Mouse (Mus musculus) forebrain, embryonic 11.5 days (tissue): ENCODE measurements around the gene Gpr35. TPM values are rescaled to one million over a fixed set of nuclear protein-coding genes. Genes with fewer than 3 reads are reported as not detected.
A peak's percentile ranks its signal among the peaks of the same experiment; 100 is the strongest.
"Not testable (repeated sequence)": the region's sequence is repeated elsewhere in the genome, so short reads cannot be mapped to it uniquely, and the experiment has no call there.

Experiments used
- ATAC-seq: fragments of 200-750 bp; cut with Nextera tagmentation; replicated peaks from 2 replicates; pipeline ENCODE4 v1.8.0; 2017; ENCODE audit warnings: moderate TSS enrichment; ENCODE audit not compliant: low FRiP score
- DNase-seq: peaks from one replicate; pipeline ENCODE4 v3.0.0-alpha.2; 2017; ENCODE audit warnings: low spot score
- H3K27ac ChIP-seq: fragments of 300-500 bp; sonication (generic); 2 replicates; pipeline ENCODE4 v1.5.1; 2014; ENCODE audit warnings: low read depth, low read length
- H3K27me3 ChIP-seq: fragments of 300-500 bp; sonication (generic); 2 replicates; pipeline ENCODE4 v1.6.1; 2014; ENCODE audit warnings: mild to moderate bottlenecking, low read length, mixed read lengths; ENCODE audit not compliant: control insufficient read depth, insufficient read depth
- H3K36me3 ChIP-seq: fragments of 300-500 bp; sonication (generic); 2 replicates; pipeline ENCODE4 v1.6.1; 2014; ENCODE audit warnings: mild to moderate bottlenecking, low read length, moderate library complexity, mixed read lengths; ENCODE audit not compliant: control insufficient read depth, insufficient read depth
- H3K4me1 ChIP-seq: fragments of 300-500 bp; sonication (generic); replicated peaks from 2 replicates; pipeline ENCODE4 v1.6.1; 2014; ENCODE audit warnings: low read length, mixed read lengths; ENCODE audit not compliant: control insufficient read depth, insufficient read depth
- H3K4me2 ChIP-seq: fragments of 300-500 bp; sonication (generic); 2 replicates; pipeline ENCODE4 v1.6.1; 2014; ENCODE audit warnings: low read depth, mild to moderate bottlenecking, low read length, moderate library complexity, mixed read lengths; ENCODE audit not compliant: severe bottlenecking
- H3K4me3 ChIP-seq: fragments of 300-500 bp; sonication (generic); 2 replicates; pipeline ENCODE4 v1.5.1; 2014; ENCODE audit warnings: low read depth, low read length
- H3K9ac ChIP-seq: fragments of 300-500 bp; sonication (generic); 2 replicates; pipeline ENCODE4 v1.6.1; 2014; ENCODE audit warnings: low read length
- H3K9me3 ChIP-seq: fragments of 300-500 bp; sonication (generic); 2 replicates; pipeline ENCODE4 v1.6.1; 2016; ENCODE audit warnings: low read length, mixed read lengths; ENCODE audit not compliant: control insufficient read depth
- WGBS: fragments of 180-500 bp; shearing (Covaris S2); extraction: QIAGEN DNeasy Blood & Tissue Kit; methylation state at CpG from one replicate; pipeline ENCODE4 v1.1.7; 2014; 5-methylcytosine and 5-hydroxymethylcytosine counted together
- polyA plus RNA-seq: library from polyadenylated mRNA; unstranded; fragments of >200 nt; fragmentation: Nextera tagmentation; extraction: Ambion mirVana; gene quantifications from 2 replicates; pipeline ENCODE4 v1.2.1, GENCODE M21; 2014

Gpr35 gene
- polyA plus RNA-seq, 1 experiment from 2014 or later: 0.16 TPM

DNA sequence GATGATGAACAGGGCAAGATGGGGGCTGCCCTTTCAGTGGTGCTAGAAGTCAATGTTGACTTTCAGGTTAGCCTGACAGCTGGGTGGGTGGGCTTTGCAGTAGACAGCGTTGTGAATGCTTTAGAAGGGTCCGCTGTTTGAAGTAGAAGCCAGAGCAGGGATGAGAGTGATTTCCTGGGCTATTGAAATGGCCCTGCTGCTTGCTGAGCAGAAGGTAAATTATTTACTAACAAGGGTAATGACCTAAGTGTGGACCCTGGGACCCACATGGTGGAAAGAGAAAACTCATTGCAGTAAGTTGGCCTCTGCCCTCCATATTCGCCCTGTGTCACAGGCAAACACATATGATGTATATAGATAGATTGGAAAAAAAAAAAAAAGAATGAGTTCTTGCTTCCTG lies 14.2 kb upstream of the Gpr35 start:
- no peak overlapping the region for H3K4me2 ChIP-seq
- no peak for ATAC-seq
- H3K9me3 ChIP-seq: no peaks in the 10 kb centered on the region
- no peak overlapping the region for H3K9ac ChIP-seq
- peaks cover 11% of the 10 kb centered on the region; the same call in 1 of the 2 replicates for H3K4me1 ChIP-seq
- no peak overlapping the region for H3K4me3 ChIP-seq
- WGBS: 83% methylated on average over 3 of the region's 3 CpGs
- H3K36me3 ChIP-seq: peaks cover 8% of the 10 kb centered on the region; the same call in 1 of the 2 replicates
- DNase-seq: no peak
- H3K27me3 ChIP-seq: no peaks in the 10 kb centered on the region
- no peak overlapping the region for H3K27ac ChIP-seq

DNA sequence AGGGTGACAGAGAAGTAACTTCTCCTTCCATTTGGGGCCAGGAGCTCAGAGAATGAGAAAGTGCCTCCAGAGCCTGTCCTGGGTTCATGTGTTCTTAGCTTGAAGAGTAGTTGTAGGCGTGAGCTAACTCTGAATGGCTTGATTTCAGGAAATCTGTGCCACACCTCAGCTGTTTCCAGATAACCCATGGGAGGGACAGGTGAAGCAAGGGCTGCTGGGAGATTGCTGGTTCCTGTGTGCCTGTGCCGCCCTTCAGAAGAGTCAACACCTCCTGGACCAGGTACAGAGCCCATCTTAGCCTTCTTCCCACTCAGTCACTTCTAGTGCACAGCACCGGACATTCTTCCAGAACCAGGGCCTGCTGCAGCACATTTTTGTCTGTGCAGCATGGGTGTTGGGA lies 12.9 kb upstream of the Gpr35 start:
- H3K9ac ChIP-seq: no peak overlapping the region
- H3K36me3 ChIP-seq: peaks cover 8% of the 10 kb centered on the region; the same call in 1 of the 2 replicates
- H3K4me3 ChIP-seq: no peak overlapping the region
- WGBS: 86% methylated on average over 3 of the region's 3 CpGs
- no peaks in the 10 kb centered on the region for H3K27me3 ChIP-seq
- no peaks in the 10 kb centered on the region for H3K9me3 ChIP-seq
- DNase-seq (no peak), ATAC-seq (no peak)
- no peak overlapping the region for H3K4me2 ChIP-seq
- peaks cover 11% of the 10 kb centered on the region; the same call in 1 of the 2 replicates for H3K4me1 ChIP-seq
- no peak overlapping the region for H3K27ac ChIP-seq

GRCm38 (mm10) chr1:92939746-92940145 lies 10.9 kb upstream of the Gpr35 start:
- H3K36me3 ChIP-seq: peaks cover 8% of the 10 kb centered on the region; the same call in 1 of the 2 replicates
- no peaks in the 10 kb centered on the region for H3K27me3 ChIP-seq
- DNase-seq (no peak), ATAC-seq (no peak)
- 92% methylated on average over 4 of the region's 4 CpGs for WGBS
- no peak overlapping the region for H3K4me3 ChIP-seq
- no peak overlapping the region for H3K9ac ChIP-seq
- no peaks in the 10 kb centered on the region for H3K9me3 ChIP-seq
- H3K27ac ChIP-seq: no peak overlapping the region
- H3K4me2 ChIP-seq: no peak overlapping the region
- H3K4me1 ChIP-seq: peaks cover 7% of the 10 kb centered on the region; the same call in 1 of the 2 replicates

- no peak overlapping the region for H3K9ac ChIP-seq
- no peak overlapping the region for H3K4me3 ChIP-seq
- no peak for ATAC-seq
- no peak for DNase-seq
- H3K36me3 ChIP-seq: peaks cover 8% of the 10 kb centered on the region; the same call in 1 of the 2 replicates
- no peaks in the 10 kb centered on the region for H3K9me3 ChIP-seq
- no peaks in the 10 kb centered on the region for H3K27me3 ChIP-seq
- no peaks in the 10 kb centered on the region for H3K4me1 ChIP-seq
- 94% methylated on average over 19 of the region's 19 CpGs for WGBS
- no peak overlapping the region for H3K4me2 ChIP-seq
- H3K27ac ChIP-seq: no peak overlapping the region
These were observed 7.3 kb upstream of the Gpr35 start for GRCm38 (mm10) chr1:92943219-92943989.

DNA sequence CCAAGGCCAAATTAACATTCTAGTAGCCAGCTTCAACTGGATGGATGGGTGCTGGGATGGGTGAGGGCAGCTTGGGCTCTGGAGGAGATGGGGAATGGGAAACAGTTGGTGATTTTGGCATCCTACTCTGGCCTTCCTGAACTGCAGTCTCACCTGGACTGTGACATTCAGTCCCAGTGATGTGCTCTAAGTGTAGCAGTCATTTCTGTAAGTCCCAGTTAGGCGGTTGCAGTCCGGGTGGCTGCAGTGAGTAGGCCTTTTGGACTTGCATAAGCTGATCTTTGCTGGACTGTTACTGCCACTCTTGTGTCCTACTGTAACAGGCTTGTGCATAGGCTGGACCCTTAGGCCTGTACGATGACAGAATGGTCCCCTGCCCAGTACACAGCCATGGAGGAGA lies 2.7 kb upstream of the Gpr35 start:
- no peaks in the 10 kb centered on the region for H3K9me3 ChIP-seq
- no peaks in the 10 kb centered on the region; the same call in 1 of the 2 replicates for H3K36me3 ChIP-seq
- DNase-seq: peak; percentile 32
- 95% methylated on average over 3 of the region's 3 CpGs for WGBS
- no peak for ATAC-seq
- H3K4me2 ChIP-seq: no peak overlapping the region
- H3K4me3 ChIP-seq: no peak overlapping the region
- H3K27me3 ChIP-seq: no peaks in the 10 kb centered on the region
- no peaks in the 10 kb centered on the region for H3K4me1 ChIP-seq
- no peak overlapping the region for H3K9ac ChIP-seq
- no peak overlapping the region for H3K27ac ChIP-seq

- ATAC-seq (no peak), DNase-seq (no peak)
- Histone ChIP-seq H3K4me3 (no peak overlapping the region), H3K4me1 (no peaks in the 10 kb centered on the region), H3K9ac (no peak overlapping the region), H3K36me3 (no peaks in the 10 kb centered on the region; the same call in 1 of the 2 replicates), H3K9me3 (no peaks in the 10 kb centered on the region), H3K4me2 (no peak overlapping the region), H3K27me3 (no peaks in the 10 kb centered on the region), H3K27ac (no peak overlapping the region)
- 66% methylated on average over 6 of the region's 6 CpGs for WGBS
These were observed 1.2 kb upstream of the Gpr35 start for GRCm38 (mm10) chr1:92949426-92949825.

DNA sequence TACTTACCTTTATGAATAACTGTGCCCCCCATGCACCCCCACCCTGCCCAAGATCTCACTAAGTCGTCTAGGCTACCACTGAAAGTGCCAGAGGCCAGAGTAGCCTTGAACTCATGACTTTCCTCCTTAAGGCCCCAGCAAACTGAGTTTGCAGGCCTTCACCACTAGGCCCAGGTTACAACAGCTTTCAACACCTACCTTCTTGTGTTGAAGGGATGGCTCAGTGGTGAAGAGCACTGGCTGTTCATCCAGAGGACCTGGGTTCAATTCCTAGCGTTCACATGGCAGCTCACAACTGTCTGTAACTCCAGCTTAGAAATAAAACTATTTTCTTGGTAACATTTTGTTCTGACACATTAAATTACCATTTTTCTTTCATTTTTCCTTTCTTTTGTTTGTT lies 3.0 kb downstream of the Gpr35 start:
- Histone ChIP-seq H3K4me1 (no peaks in the 10 kb centered on the region), H3K27ac (no peak overlapping the region), H3K4me3 (no peak overlapping the region), H3K9me3 (no peaks in the 10 kb centered on the region), H3K9ac (no peak overlapping the region), H3K36me3 (no peaks in the 10 kb centered on the region), H3K27me3 (no peaks in the 10 kb centered on the region), H3K4me2 (no peak overlapping the region)
- WGBS: 66% methylated on average over 2 of the region's 2 CpGs
- ATAC-seq: no peak
- no peak for DNase-seq

GRCm38 (mm10) chr1:92956571-92957335 lies 6.1 kb downstream of the Gpr35 start:
- 12% methylated on average over 11 of the region's 11 CpGs for WGBS
- not testable (repeated sequence) for DNase-seq, H3K27ac ChIP-seq, H3K4me3 ChIP-seq, H3K9ac ChIP-seq, H3K27me3 ChIP-seq, H3K9me3 ChIP-seq, H3K36me3 ChIP-seq, H3K4me1 ChIP-seq
- ATAC-seq: 0 out of 2 replicates have a peak, but pooled peaks have one; percentile 36
- H3K4me2 ChIP-seq: peak overlapping the region; percentile 36; the same call in 1 of the 2 replicates
